Mouse (Mus musculus): ENCODE data around the gene Hes7.

DNA sequence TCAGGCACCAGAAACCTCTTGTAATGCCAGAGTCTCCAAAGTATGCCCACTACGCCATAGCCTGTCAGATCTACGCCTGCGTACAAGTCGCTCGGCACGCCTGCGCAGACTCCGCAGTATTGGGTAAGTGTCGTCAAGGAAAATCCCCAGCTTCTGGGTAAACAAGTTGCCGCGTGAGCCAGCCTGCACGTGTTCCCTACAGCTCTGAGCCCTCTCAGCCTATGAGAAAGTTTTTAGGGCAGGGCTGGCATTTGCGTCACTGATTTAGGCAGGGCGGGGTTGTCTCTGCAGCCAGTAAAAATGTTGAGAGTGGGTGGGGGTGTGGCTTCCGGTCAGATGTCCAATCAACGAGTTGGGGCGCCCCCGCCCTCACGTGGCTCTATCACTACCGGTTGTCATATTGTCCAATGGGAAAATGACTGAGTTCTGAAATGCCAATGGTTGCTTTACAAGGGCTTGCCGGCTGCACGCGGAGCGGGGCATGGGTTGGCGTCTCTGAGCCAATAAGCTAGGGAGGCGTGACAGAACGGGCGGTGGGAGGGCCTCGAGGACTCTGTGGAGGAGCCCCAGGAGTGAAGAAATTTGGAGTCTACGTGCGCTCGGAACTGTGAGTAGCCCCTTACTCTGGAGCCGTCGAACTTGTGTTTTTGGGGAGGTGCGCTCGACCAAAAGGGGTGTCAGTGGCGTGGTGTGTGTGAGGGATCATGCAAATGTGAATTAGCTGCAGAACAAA is 25.3 kb upstream of the Hes7 start, which contains the start of gene Per1:
- TF ChIP-seq GATA1 (IDR thresholded peaks at IDR 0.05; ENCODE audit: borderline replicate concordance, low read length) = no peak
- no peak for TF ChIP-seq FLI1 (IDR thresholded peaks at IDR 0.05; ENCODE audit: low read length)

All from megakaryocyte, embryonic 14.5 days (primary cell).